33 mouse cellular contexts compared by ENCODE assay signal in genomic region chrX:169357146-169357772, GRCm38 (mm10). TPM values are rescaled to one million over a fixed set of nuclear protein-coding genes. Genes with fewer than 3 reads are reported as not detected.
DNase-seq lines count a peak whose midpoint lies in the region; ATAC-seq and TF ChIP-seq lines count a peak whose summit lies in the region.
"Had no signal": no experiment of that assay in that cellular context is flagged by ENCODE, and none has a peak within 500 bp of the region (broad histone marks: within the 10 kb centered on the region; RNA-seq: fewer than 3 reads in every experiment).

No protein-coding gene starts in this region.

- ATAC-seq in embryonic facial prominence, embryonic 11.5 days (replicated peaks; ENCODE audit: insufficient number of reproducible peaks, low FRiP score, low TSS enrichment, low read depth) = no peak
- ATAC-seq in stomach, embryonic 16.5 days (ENCODE audit: insufficient read depth, low FRiP score) = peak; percentile 37; the same call in 1 of the 2 replicates
- ATAC-seq in stomach, postnatal 0 days (ENCODE audit: low FRiP score, low TSS enrichment) = no peak
- no peak for ATAC-seq in embryonic facial prominence, embryonic 14.5 days (ENCODE audit: low read depth)
- ATAC-seq in granulocyte monocyte progenitor cell, adult 5-6 weeks (replicated peaks; ENCODE audit: poor library complexity, severe bottlenecking) = no peak
- ATAC-seq: activated CD4-positive, CD25-positive, alpha-beta regulatory T cell, adult 4 months; forebrain, embryonic 16.5 days; inflammation-experienced regulatory T-cells, adult 6 months; midbrain, embryonic 16.5 days had no signal

- no peak overlapping the region for H3K4me3 ChIP-seq in embryonic facial prominence, embryonic 11.5 days (ENCODE audit: low read depth, low read length)
- H3K4me3 ChIP-seq in embryonic facial prominence, embryonic 10.5 days = no peak overlapping the region
- no peak overlapping the region for H3K4me3 ChIP-seq in stomach, embryonic 16.5 days (replicated peaks; ENCODE audit: low read length)
- no peak overlapping the region for H3K4me3 ChIP-seq in stomach, postnatal 0 days (ENCODE audit: low read depth, low read length)
- H3K4me3 ChIP-seq in embryonic facial prominence, embryonic 14.5 days (ENCODE audit: low read depth, low read length) = no peak overlapping the region
- H3K4me3 ChIP-seq: embryonic facial prominence, embryonic 12.5 days; erythroblast, embryonic 14.5 days; hindbrain, embryonic 15.5 days; layer of hippocampus, adult 2 months; left cerebral cortex, adult 2 months; limb, embryonic 15.5 days; liver, embryonic 13.5 days; lung, embryonic 15.5 days had no signal

- no peak overlapping the region for H3K27ac ChIP-seq in embryonic facial prominence, embryonic 11.5 days (replicated peaks; ENCODE audit: low read depth, low read length)
- no peak overlapping the region for H3K27ac ChIP-seq in embryonic facial prominence, embryonic 10.5 days (replicated peaks)
- no peak overlapping the region for H3K27ac ChIP-seq in stomach, embryonic 16.5 days (ENCODE audit: low read length)
- H3K27ac ChIP-seq in stomach, postnatal 0 days (replicated peaks) = no peak overlapping the region
- no peak overlapping the region for H3K27ac ChIP-seq in embryonic facial prominence, embryonic 14.5 days (replicated peaks; ENCODE audit: low read depth, low read length)
- H3K27ac ChIP-seq: embryonic facial prominence, embryonic 12.5 days; hindbrain, embryonic 15.5 days; layer of hippocampus, adult 2 months; left cerebral cortex, adult 2 months; limb, embryonic 15.5 days; liver, embryonic 13.5 days; lung, embryonic 15.5 days had no signal

- no peaks in the 10 kb centered on the region for H3K27me3 ChIP-seq in embryonic facial prominence, embryonic 11.5 days (ENCODE audit: control insufficient read depth, insufficient read depth, low read length)
- H3K27me3 ChIP-seq in embryonic facial prominence, embryonic 10.5 days (replicated peaks; ENCODE audit: low read depth, poor library complexity, severe bottlenecking) = peaks cover 61% of the 10 kb centered on the region
- no peaks in the 10 kb centered on the region; the same call in 1 of the 2 replicates for H3K27me3 ChIP-seq in stomach, embryonic 16.5 days (ENCODE audit: control insufficient read depth, insufficient read depth, low read length)
- no peaks in the 10 kb centered on the region for H3K27me3 ChIP-seq in stomach, postnatal 0 days (ENCODE audit: control insufficient read depth, insufficient read depth, low read length)
- H3K27me3 ChIP-seq in embryonic facial prominence, embryonic 14.5 days (replicated peaks; ENCODE audit: control insufficient read depth, insufficient read depth, low read length) = no peaks in the 10 kb centered on the region; the same call in 1 of the 2 replicates
- H3K27me3 ChIP-seq: embryonic facial prominence, embryonic 12.5 days; hindbrain, embryonic 15.5 days; limb, embryonic 15.5 days; liver, embryonic 13.5 days; lung, embryonic 15.5 days had no signal

- H3K9ac ChIP-seq in embryonic facial prominence, embryonic 11.5 days (replicated peaks; ENCODE audit: low read length) = no peak overlapping the region
- H3K9ac ChIP-seq in stomach, embryonic 16.5 days (ENCODE audit: low read length) = no peak overlapping the region
- H3K9ac ChIP-seq in stomach, postnatal 0 days (ENCODE audit: low read length) = no peak overlapping the region
- no peak overlapping the region for H3K9ac ChIP-seq in embryonic facial prominence, embryonic 14.5 days (ENCODE audit: low read depth, low read length)
- H3K9ac ChIP-seq: embryonic facial prominence, embryonic 12.5 days; hindbrain, embryonic 15.5 days; limb, embryonic 15.5 days; liver, embryonic 13.5 days; lung, embryonic 15.5 days had no signal

- TF ChIP-seq CTCF in stomach, postnatal 0 days (IDR thresholded peaks at IDR 0.05; ENCODE audit: low read depth) = no peak

- TF ChIP-seq EP300 in stomach, postnatal 0 days (optimal IDR thresholded peaks at IDR 0.05) = no peak

- no peaks in the 10 kb centered on the region for H3K36me3 ChIP-seq in embryonic facial prominence, embryonic 11.5 days (replicated peaks; ENCODE audit: control insufficient read depth, insufficient read depth, low read depth, low read length)
- no peaks in the 10 kb centered on the region for H3K36me3 ChIP-seq in embryonic facial prominence, embryonic 10.5 days (replicated peaks)
- no peaks in the 10 kb centered on the region for H3K36me3 ChIP-seq in stomach, embryonic 16.5 days (ENCODE audit: control insufficient read depth, insufficient read depth, low read length)
- no peaks in the 10 kb centered on the region for H3K36me3 ChIP-seq in stomach, postnatal 0 days (ENCODE audit: control insufficient read depth, insufficient read depth, low read length)
- no peaks in the 10 kb centered on the region for H3K36me3 ChIP-seq in embryonic facial prominence, embryonic 14.5 days (ENCODE audit: control insufficient read depth, insufficient read depth, low read length)
- H3K36me3 ChIP-seq: embryonic facial prominence, embryonic 12.5 days; hindbrain, embryonic 15.5 days; limb, embryonic 15.5 days; liver, embryonic 13.5 days; lung, embryonic 15.5 days had no signal

- H3K4me1 ChIP-seq in embryonic facial prominence, embryonic 11.5 days (ENCODE audit: control insufficient read depth, insufficient read depth, low read length) = no peaks in the 10 kb centered on the region
- H3K4me1 ChIP-seq in embryonic facial prominence, embryonic 10.5 days = no peaks in the 10 kb centered on the region
- H3K4me1 ChIP-seq in stomach, embryonic 16.5 days (ENCODE audit: control insufficient read depth, insufficient read depth, low read length) = no peaks in the 10 kb centered on the region
- no peaks in the 10 kb centered on the region for H3K4me1 ChIP-seq in stomach, postnatal 0 days (replicated peaks; ENCODE audit: control insufficient read depth, insufficient read depth)
- H3K4me1 ChIP-seq in embryonic facial prominence, embryonic 14.5 days (ENCODE audit: control insufficient read depth, insufficient read depth, low read length) = no peaks in the 10 kb centered on the region
- H3K4me1 ChIP-seq: embryonic facial prominence, embryonic 12.5 days; hindbrain, embryonic 15.5 days; limb, embryonic 15.5 days; liver, embryonic 13.5 days; lung, embryonic 15.5 days had no signal

- 64% methylated on average over 4 of the region's 4 CpGs for WGBS in embryonic facial prominence, embryonic 11.5 days
- WGBS in embryonic facial prominence, embryonic 10.5 days = 77% methylated on average over 4 of the region's 4 CpGs
- 59% methylated on average over 4 of the region's 4 CpGs for WGBS in stomach, embryonic 16.5 days
- 52% methylated on average over 4 of the region's 4 CpGs for WGBS in stomach, postnatal 0 days
- 56% methylated on average over 4 of the region's 4 CpGs for WGBS in embryonic facial prominence, embryonic 14.5 days

- DNase-seq in embryonic facial prominence, embryonic 11.5 days (ENCODE audit: low spot score) = peak; percentile 19
- DNase-seq in embryonic facial prominence, embryonic 10.5 days (ENCODE audit: low spot score) = no peak
- DNase-seq in stomach, postnatal 0 days (ENCODE audit: low spot score) = no peak
- DNase-seq in embryonic facial prominence, embryonic 14.5 days (ENCODE audit: low spot score) = peak; percentile 26
- DNase-seq in gastrocnemius, postnatal 4 days (ENCODE audit: low spot score in 2 of 2) = no peak
- DNase-seq: adrenal gland, postnatal 10 days; cerebellum, adult 8-10 months; cerebellum, postnatal 25 days; gastrocnemius, postnatal 10 days; heart, adult 18-20 months; heart, postnatal 4 days; kidney, adult 11 months; kidney, postnatal 25 days; liver, embryonic 13.5 days; right cerebral cortex, adult 18-20 months; spleen, adult 18-20 months; thymus, adult 2 months; thymus, postnatal 36 days had no signal

- H3K9me3 ChIP-seq in embryonic facial prominence, embryonic 11.5 days (replicated peaks; ENCODE audit: control insufficient read depth, low read length) = no peaks in the 10 kb centered on the region
- H3K9me3 ChIP-seq in embryonic facial prominence, embryonic 10.5 days = no peaks in the 10 kb centered on the region
- no peaks in the 10 kb centered on the region for H3K9me3 ChIP-seq in stomach, embryonic 16.5 days (replicated peaks; ENCODE audit: control insufficient read depth, low read length)
- H3K9me3 ChIP-seq in stomach, postnatal 0 days (ENCODE audit: control insufficient read depth, low read length) = no peaks in the 10 kb centered on the region
- peaks cover 4% of the 10 kb centered on the region; the same call in 1 of the 2 replicates for H3K9me3 ChIP-seq in embryonic facial prominence, embryonic 14.5 days (ENCODE audit: control insufficient read depth, low read length)
- H3K9me3 ChIP-seq: embryonic facial prominence, embryonic 12.5 days; hindbrain, embryonic 15.5 days; limb, embryonic 15.5 days; liver, embryonic 13.5 days; lung, embryonic 15.5 days had no signal

- no peak overlapping the region for H3K4me2 ChIP-seq in embryonic facial prominence, embryonic 11.5 days (ENCODE audit: low read depth, low read length)
- no peak overlapping the region for H3K4me2 ChIP-seq in stomach, embryonic 16.5 days (ENCODE audit: low read depth, low read length)
- no peak overlapping the region for H3K4me2 ChIP-seq in stomach, postnatal 0 days (replicated peaks; ENCODE audit: low read depth)
- H3K4me2 ChIP-seq in embryonic facial prominence, embryonic 14.5 days (ENCODE audit: low read depth, low read length) = no peak overlapping the region
- H3K4me2 ChIP-seq: embryonic facial prominence, embryonic 12.5 days; heart, embryonic 11.5 days; hindbrain, embryonic 15.5 days; limb, embryonic 15.5 days; liver, embryonic 13.5 days; lung, embryonic 15.5 days; midbrain, embryonic 11.5 days had no signal

RNA-seq across cellular contexts. Expression of gene Hccs, which starts 37.1 kb away (rescaled TPM):
- 43.6 and 48.8 TPM in 2 replicates for polyA plus RNA-seq in embryonic facial prominence, embryonic 11.5 days (2014; fragmentation: Nextera tagmentation; extraction: Ambion mirVana)
- polyA plus RNA-seq in embryonic facial prominence, embryonic 10.5 days (2016; fragmentation: Nextera tagmentation; extraction: Ambion mirVana) = 34.8 and 36.0 TPM in 2 replicates
- 22.4 and 24.7 TPM in 2 replicates for polyA plus RNA-seq in stomach, embryonic 16.5 days (2015; fragmentation: Nextera tagmentation; extraction: Ambion mirVana)
- 21.1 and 21.6 TPM in 2 replicates for polyA plus RNA-seq in stomach, postnatal 0 days (2015; fragmentation: Nextera tagmentation; extraction: Ambion mirVana)
- 35.8 and 36.9 TPM in 2 replicates for polyA plus RNA-seq in embryonic facial prominence, embryonic 14.5 days (2014; fragmentation: Nextera tagmentation; extraction: Ambion mirVana)
- 10 to 100 TPM; 22.3 to 22.6 TPM for total RNA-seq in gastrocnemius, postnatal 4 days (2021)
- total RNA-seq in granulocyte monocyte progenitor cell, adult 5-6 weeks (2014; fragmentation: Nextera tagmentation) = 30.7 and 33.7 TPM in 2 replicates
- 34.1 and 37.2 TPM in 2 replicates for total RNA-seq in granulocyte monocyte progenitor cell, adult 5-6 weeks (2017)

Comparison
In these comparisons a context has a peak if more than half of its experiments do, and no peak if none do; other contexts are left out.
1. DNase-seq: peak in embryonic facial prominence, embryonic 11.5 days (single experiment) and embryonic facial prominence, embryonic 14.5 days (single experiment); none in embryonic facial prominence, embryonic 10.5 days (single experiment), stomach, postnatal 0 days (single experiment) and gastrocnemius, postnatal 4 days (0 of 2).